Mouse (Mus musculus): Measurements from ENCODE around the gene Tspan31.

Tspan31 gene

GRCm38 (mm10) chr10:127041774-127042338 is 28.2 kb downstream of the Tspan31 start:
- DNase-seq: peak; percentile 87

- no peak for DNase-seq
Measured at GRCm38 (mm10) chr10:127041274-127041766, 28.7 kb downstream of the Tspan31 start, which contains the start of the genes Mettl1 and Eef1akmt3. TSS of gene Mettl1 (plus strand) at chr10:127041414. TSS of gene Eef1akmt3 (minus strand) at chr10:127041513.

GRCm38 (mm10) chr10:127040569-127041214 is 29.4 kb downstream of the Tspan31 start:
- no peak for DNase-seq

- no peak for DNase-seq
Measured at GRCm38 (mm10) chr10:127037641-127038040, 32.4 kb downstream of the Tspan31 start.

GRCm38 (mm10) chr10:127036273-127036672 is 33.8 kb downstream of the Tspan31 start:
- no peak for DNase-seq

GRCm38 (mm10) chr10:127033301-127033741 is 36.7 kb downstream of the Tspan31 start:
- DNase-seq: no peak

- peak; percentile 90 for DNase-seq
Measured at GRCm38 (mm10) chr10:127030336-127031296, 39.4 kb downstream of the Tspan31 start, which contains the start of gene Tsfm. TSS of gene Tsfm (minus strand) at chr10:127030840.

- DNase-seq: no peak
Measured at GRCm38 (mm10) chr10:127018422-127018821, 51.6 kb downstream of the Tspan31 start.
